Mouse (Mus musculus) bone marrow macrophage, adult 2 months (primary cell): ENCODE results near the gene Myh2. TPM values are rescaled to one million over a fixed set of nuclear protein-coding genes. Genes with fewer than 3 reads are reported as not detected.

Experiments used
- H3K27ac ChIP-seq: 2 replicates; pipeline ENCODE4 v1.5.1; 2012; ENCODE audit warnings: low read depth, low read length; ENCODE audit not compliant: insufficient read depth
- H3K4me1 ChIP-seq: 2 replicates; pipeline ENCODE4 v1.6.1; 2012; ENCODE audit warnings: low read length; ENCODE audit not compliant: control insufficient read depth, insufficient read depth
- H3K4me3 ChIP-seq: 2 replicates; pipeline ENCODE4 v1.5.1; 2012; ENCODE audit warnings: mild to moderate bottlenecking, low read length, moderate library complexity; ENCODE audit not compliant: insufficient read depth
- CTCF ChIP-seq: IDR thresholded peaks from 2 replicates; pipeline ENCODE4 v1.5.1; 2012; ENCODE audit warnings: low read depth, mild to moderate bottlenecking, low read length, moderate library complexity
- POLR2A ChIP-seq: IDR thresholded peaks from 2 replicates; pipeline ENCODE4 v1.6.1; 2012; ENCODE audit warnings: mild to moderate bottlenecking, low read depth, low read length, borderline replicate concordance
- polyA plus RNA-seq: library from polyadenylated mRNA; stranded (reverse); fragments of >200 nt; gene quantifications from 2 replicates; pipeline ENCODE4 v1.2.4, GENCODE M21; 2012; ENCODE audit not compliant: missing spikeins, insufficient read depth, insufficient read length

Myh2 gene
- polyA plus RNA-seq, 1 experiment, result not detected

DNA sequence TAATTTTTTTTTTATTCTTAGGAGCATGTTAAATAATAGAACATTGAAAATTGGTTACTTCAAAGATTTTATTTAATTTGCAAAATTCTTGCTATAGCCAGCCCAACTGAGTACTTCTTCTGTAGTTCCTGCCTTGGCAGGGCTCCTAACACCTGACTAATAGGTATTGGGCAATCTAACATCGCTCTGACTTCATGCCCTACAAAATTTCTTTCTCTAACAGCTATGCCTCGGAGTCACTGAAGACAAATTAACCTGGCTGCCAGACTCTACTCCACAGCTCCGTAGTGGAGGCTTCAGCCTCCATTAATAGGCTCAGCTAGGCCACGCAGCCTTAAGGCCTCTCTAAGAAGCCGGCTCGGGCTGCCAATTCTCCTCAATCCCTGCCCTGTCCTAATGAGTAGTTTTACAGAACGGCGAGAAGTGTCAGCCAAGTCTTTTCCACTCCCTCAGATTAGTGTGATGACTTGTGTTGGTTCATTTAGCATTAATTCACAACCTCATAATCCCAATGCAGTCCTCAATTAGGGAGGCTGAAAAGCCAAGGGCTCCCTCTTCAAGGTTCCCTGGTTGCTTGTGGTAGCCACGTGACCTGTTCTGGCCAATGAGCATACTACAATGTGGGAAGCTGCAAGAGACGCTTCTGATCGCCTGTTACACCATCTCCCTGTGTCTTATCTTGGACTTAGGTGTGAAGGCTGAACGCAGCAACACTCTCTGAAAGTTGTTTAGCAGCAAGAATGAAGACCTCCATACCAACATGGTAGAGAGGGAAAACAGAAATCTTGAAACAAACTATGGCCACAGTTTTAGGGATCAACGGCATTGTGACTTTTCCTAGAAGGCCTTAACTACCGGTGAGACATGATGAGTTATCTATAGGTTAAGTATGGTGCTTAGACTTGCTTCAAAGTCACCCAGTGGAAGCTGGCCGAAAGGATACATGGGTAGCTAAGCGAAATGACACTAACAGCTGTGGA is 18.9 kb upstream of the Myh2 start:
- Histone ChIP-seq H3K4me1 (no peaks in the 10 kb centered on the region), H3K4me3 (no peak overlapping the region), H3K27ac (no peak overlapping the region)
- no peak for TF ChIP-seq CTCF
- no peak for TF ChIP-seq POLR2A

DNA sequence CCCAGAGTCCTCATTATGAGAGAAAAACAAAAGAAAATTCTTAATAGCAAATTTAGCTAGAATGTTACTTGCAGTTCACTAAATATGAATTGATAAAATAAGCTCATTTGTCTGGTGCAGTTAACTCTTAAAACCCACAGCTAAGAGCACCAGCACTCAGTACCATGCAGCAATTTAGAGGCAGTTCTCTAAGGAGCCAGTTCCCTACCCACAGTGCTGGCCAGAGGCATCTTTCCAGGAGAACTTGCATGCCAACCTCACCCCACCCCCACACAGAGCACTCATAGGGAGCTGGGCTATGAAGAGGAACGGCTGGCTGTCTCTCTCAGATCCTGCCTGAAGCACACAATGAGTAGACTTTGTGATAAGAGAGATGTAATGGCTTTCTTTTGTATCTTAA is 17.7 kb upstream of the Myh2 start:
- no peak overlapping the region for H3K4me3 ChIP-seq
- no peak for TF ChIP-seq CTCF
- no peak for TF ChIP-seq POLR2A
- no peaks in the 10 kb centered on the region for H3K4me1 ChIP-seq
- no peak overlapping the region for H3K27ac ChIP-seq

DNA sequence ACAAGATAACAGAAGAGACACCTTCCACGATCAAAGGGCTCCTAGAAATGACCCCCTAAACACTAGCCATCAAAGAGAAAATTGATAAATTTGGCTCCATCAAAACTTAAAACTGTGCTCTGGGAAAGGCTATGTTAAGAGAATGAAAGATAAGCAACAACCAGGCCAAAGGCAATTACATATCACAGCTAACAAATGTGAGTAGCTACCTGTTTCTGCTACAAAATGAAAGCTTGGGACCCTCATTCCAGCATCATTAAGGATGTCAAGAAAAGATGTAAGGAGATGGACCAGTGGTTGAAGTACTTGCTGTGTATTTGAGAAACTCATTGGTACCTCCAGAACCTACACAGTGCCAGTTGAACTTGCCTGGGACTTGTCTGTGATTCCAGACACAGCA is 17.0 kb upstream of the Myh2 start:
- TF ChIP-seq CTCF, result no peak
- no peak for TF ChIP-seq POLR2A
- Histone ChIP-seq H3K4me1 (no peaks in the 10 kb centered on the region), H3K27ac (no peak overlapping the region), H3K4me3 (no peak overlapping the region)

- no peak overlapping the region for H3K4me3 ChIP-seq
- H3K27ac ChIP-seq, result no peak overlapping the region
- TF ChIP-seq CTCF, result no peak
- no peaks in the 10 kb centered on the region for H3K4me1 ChIP-seq
Measured at GRCm38 (mm10) chr11:67155650-67156049, 15.2 kb upstream of the Myh2 start.

GRCm38 (mm10) chr11:67160131-67160530 is 10.7 kb upstream of the Myh2 start:
- TF ChIP-seq CTCF (no peak), POLR2A (no peak)
- Histone ChIP-seq H3K27ac (no peak overlapping the region), H3K4me3 (no peak overlapping the region), H3K4me1 (no peaks in the 10 kb centered on the region)

GRCm38 (mm10) chr11:67163701-67164100 is 7.1 kb upstream of the Myh2 start:
- H3K27ac ChIP-seq, result no peak overlapping the region
- no peak overlapping the region for H3K4me3 ChIP-seq
- TF ChIP-seq POLR2A (no peak), CTCF (no peak)
- no peaks in the 10 kb centered on the region for H3K4me1 ChIP-seq

- TF ChIP-seq POLR2A (no peak), CTCF (no peak)
- Histone ChIP-seq H3K4me1 (no peaks in the 10 kb centered on the region), H3K27ac (no peak overlapping the region), H3K4me3 (no peak overlapping the region)
Measured at GRCm38 (mm10) chr11:67164851-67165250, 6.0 kb upstream of the Myh2 start.

DNA sequence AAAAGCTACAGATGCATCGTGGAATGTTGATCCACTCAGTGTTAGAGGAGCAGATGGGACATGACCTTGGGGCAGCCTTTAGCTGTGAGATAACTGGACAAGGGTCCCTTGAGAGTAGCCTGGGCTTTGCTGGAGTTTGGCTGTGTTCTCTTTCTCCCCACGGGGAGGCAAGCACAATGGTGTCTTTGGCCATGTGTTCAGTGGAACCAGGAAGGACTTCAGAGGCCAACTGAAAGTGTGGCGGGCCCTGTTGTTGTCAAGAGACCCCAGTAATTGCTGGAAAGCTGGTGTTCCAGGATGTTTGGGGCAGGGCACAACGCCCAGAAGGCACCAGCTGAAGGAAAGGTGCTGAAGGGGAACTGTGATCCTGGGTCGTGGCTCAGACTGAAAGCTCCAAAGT is 1.5 kb upstream of the Myh2 start:
- Histone ChIP-seq H3K4me3 (no peak overlapping the region), H3K27ac (no peak overlapping the region), H3K4me1 (no peaks in the 10 kb centered on the region)
- no peak for TF ChIP-seq POLR2A

- H3K4me3 ChIP-seq, result no peak overlapping the region
Measured at GRCm38 (mm10) chr11:67172439-67172838, 1.6 kb downstream of the Myh2 start.

DNA sequence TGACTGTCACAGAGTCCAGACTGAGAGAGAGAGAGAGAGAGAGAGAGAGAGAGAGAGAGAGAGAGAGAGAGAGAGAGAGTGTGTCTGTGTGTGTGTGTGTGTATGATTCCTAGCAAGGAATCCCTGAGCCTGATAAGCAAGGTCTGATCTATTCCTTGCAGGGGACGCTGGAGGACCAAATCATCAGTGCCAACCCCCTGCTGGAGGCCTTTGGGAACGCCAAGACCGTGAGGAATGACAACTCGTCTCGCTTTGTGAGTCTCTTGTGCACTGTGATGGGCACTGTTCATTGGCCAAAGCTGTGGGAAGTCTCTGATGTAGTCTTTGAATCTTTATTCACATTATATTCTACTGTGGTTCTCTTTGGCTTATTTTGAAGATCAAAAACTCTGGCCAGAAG is 5.5 kb downstream of the Myh2 start:
- no peaks in the 10 kb centered on the region for H3K4me1 ChIP-seq
- H3K27ac ChIP-seq, result no peak overlapping the region
- TF ChIP-seq POLR2A (no peak), CTCF (no peak)
- H3K4me3 ChIP-seq, result no peak overlapping the region

More at GRCm38 (mm10) chr11:67172439-67172838, 1.6 kb downstream of the Myh2 start:
- TF ChIP-seq POLR2A (no peak), CTCF (no peak)
- no peak overlapping the region for H3K27ac ChIP-seq
- H3K4me1 ChIP-seq, result no peaks in the 10 kb centered on the region
